Mouse (Mus musculus) midbrain, embryonic 15.5 days (tissue): ENCODE measurements at regions not wholly inside any gene's neighbourhood (a gene's known extent, or its start where the extent isn't known, plus 50 kb on each side); places are given as distances from the start of the nearest gene placed in this dataset.

Experiments
- ATAC-seq: fragments of 200-750 bp; cut with Nextera tagmentation; replicated peaks from 2 replicates; pipeline ENCODE4 v1.8.0; 2017; ENCODE audit warnings: moderate TSS enrichment
- H3K27ac ChIP-seq: fragments of 300-500 bp; sonication (generic); 2 replicates; pipeline ENCODE4 v1.5.1; 2015; ENCODE audit warnings: mild to moderate bottlenecking, inconsistent platforms
- H3K27me3 ChIP-seq: fragments of 300-500 bp; sonication (generic); replicated peaks from 2 replicates; pipeline ENCODE4 v1.6.1; 2015; ENCODE audit warnings: inconsistent platforms
- H3K36me3 ChIP-seq: fragments of 300-500 bp; sonication (generic); replicated peaks from 2 replicates; pipeline ENCODE4 v1.6.1; 2015; ENCODE audit warnings: inconsistent platforms
- H3K4me1 ChIP-seq: fragments of 300-500 bp; sonication (generic); 2 replicates; pipeline ENCODE4 v1.6.1; 2015; ENCODE audit warnings: inconsistent platforms
- H3K4me2 ChIP-seq: fragments of 300-500 bp; sonication (generic); 2 replicates; pipeline ENCODE4 v1.6.1; 2015; ENCODE audit warnings: inconsistent platforms, mild to moderate bottlenecking, moderate library complexity
- H3K4me3 ChIP-seq: fragments of 300-500 bp; sonication (generic); 2 replicates; pipeline ENCODE4 v1.5.1; 2015; ENCODE audit warnings: mild to moderate bottlenecking, inconsistent platforms
- H3K9ac ChIP-seq: fragments of 300-500 bp; sonication (generic); 2 replicates; pipeline ENCODE4 v1.6.1; 2015; ENCODE audit warnings: mild to moderate bottlenecking, inconsistent platforms
- H3K9me3 ChIP-seq: fragments of 300-500 bp; sonication (generic); 2 replicates; pipeline ENCODE4 v1.6.1; 2016; ENCODE audit warnings: inconsistent platforms
- WGBS: fragments of 180-500 bp; shearing (Covaris S2); methylation state at CpG from one replicate; pipeline ENCODE4 v1.1.7; 2015; ENCODE audit warnings: mixed read lengths; 5-methylcytosine and 5-hydroxymethylcytosine counted together

DNA sequence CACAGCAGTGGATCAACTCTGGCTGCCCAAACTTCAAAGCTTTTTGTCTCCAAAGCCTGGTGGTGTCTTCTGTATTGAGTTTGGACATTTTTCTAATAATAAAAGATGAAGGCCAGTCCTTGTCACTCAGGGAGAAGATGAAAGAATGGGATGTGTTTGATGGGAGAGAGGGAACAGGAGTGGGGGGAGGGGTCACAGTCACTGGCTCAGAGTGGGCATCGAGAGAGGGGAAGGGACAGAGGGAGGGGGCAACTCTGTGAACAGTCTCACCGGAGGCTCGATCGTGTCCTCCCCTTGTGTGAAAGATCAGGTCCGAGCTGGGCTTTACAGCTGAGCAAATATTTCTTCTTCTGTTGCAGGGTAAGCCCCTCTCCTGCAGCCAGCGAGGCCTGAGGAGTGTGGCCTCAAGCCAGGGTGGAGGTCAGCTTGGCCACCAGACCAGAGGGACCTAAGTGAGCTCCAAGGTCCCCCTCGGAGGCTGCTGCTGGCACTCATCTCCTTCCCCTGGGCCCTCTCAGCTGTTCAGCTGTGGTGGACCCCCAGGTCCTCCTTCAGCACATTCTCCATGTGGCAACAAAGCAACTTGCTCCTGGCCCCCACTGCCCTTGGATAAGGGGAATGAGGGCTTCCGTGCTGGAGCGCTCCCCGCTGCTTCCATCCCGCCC lies 108.0 kb upstream of the Zbtb40 start:
- Histone ChIP-seq H3K9ac (no peak overlapping the region), H3K27ac (no peak overlapping the region)
- 64% methylated on average over 11 of the region's 11 CpGs for whole genome bisulfite sequencing

GRCm38 (mm10) chr4:137148756-137149155 lies 100.2 kb upstream of the Zbtb40 start:
- no peak for ATAC-seq
- Histone ChIP-seq H3K4me1 (no peaks in the 10 kb centered on the region), H3K9me3 (no peaks in the 10 kb centered on the region), H3K27ac (no peak overlapping the region), H3K4me2 (no peak overlapping the region), H3K4me3 (no peak overlapping the region), H3K36me3 (no peaks in the 10 kb centered on the region), H3K27me3 (no peaks in the 10 kb centered on the region), H3K9ac (no peak overlapping the region)
- 72% methylated on average over 4 of the region's 4 CpGs for WGBS

More for the DNA sequence above, 108.0 kb upstream of the Zbtb40 start:
- no peak for ATAC-seq
- Histone ChIP-seq H3K9me3 (no peaks in the 10 kb centered on the region), H3K4me3 (no peak overlapping the region), H3K4me1 (no peaks in the 10 kb centered on the region), H3K4me2 (no peak overlapping the region), H3K27me3 (no peaks in the 10 kb centered on the region), H3K36me3 (no peaks in the 10 kb centered on the region)

DNA sequence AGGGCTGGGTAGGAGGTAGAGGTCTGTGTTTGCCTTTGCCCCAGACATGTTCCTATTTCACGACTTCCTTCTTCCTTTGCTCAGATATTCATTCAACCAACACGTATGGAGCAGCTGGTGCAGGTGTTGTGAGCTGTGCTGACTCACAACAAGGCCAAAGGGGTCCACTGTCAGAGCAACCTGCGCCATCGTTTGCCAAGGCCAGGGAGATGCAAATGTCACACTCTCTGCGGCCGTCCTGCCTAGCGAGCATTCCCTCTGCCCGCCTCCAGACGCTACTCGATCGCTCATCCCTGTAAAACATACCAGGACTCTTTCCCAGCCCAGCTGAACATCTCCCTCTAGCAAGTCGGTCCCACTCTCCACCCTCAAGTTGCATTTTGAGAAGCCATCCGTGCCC lies 99.2 kb upstream of the Zbtb40 start:
- Histone ChIP-seq H3K4me2 (no peak overlapping the region), H3K4me3 (no peak overlapping the region), H3K27ac (no peak overlapping the region), H3K9me3 (no peaks in the 10 kb centered on the region), H3K9ac (no peak overlapping the region), H3K36me3 (no peaks in the 10 kb centered on the region), H3K4me1 (no peaks in the 10 kb centered on the region), H3K27me3 (no peaks in the 10 kb centered on the region)
- WGBS, result 82% methylated on average over 13 of the region's 13 CpGs
- no peak for ATAC-seq

GRCm38 (mm10) chr4:137146326-137146725 lies 97.7 kb upstream of the Zbtb40 start:
- no peak overlapping the region for H3K9ac ChIP-seq
- WGBS, result 71% methylated on average over 3 of the region's 3 CpGs
- H3K4me2 ChIP-seq, result no peak overlapping the region
- no peak overlapping the region for H3K27ac ChIP-seq
- no peaks in the 10 kb centered on the region for H3K27me3 ChIP-seq
- no peak overlapping the region for H3K4me3 ChIP-seq
- H3K9me3 ChIP-seq, result no peaks in the 10 kb centered on the region
- no peak for ATAC-seq
- H3K4me1 ChIP-seq, result no peaks in the 10 kb centered on the region
- no peaks in the 10 kb centered on the region for H3K36me3 ChIP-seq

GRCm38 (mm10) chr4:137142316-137142715 lies 93.7 kb upstream of the Zbtb40 start:
- WGBS, result 26% methylated on average over 9 of the region's 9 CpGs
- H3K36me3 ChIP-seq, result no peaks in the 10 kb centered on the region
- no peak for ATAC-seq
- H3K4me1 ChIP-seq, result no peaks in the 10 kb centered on the region
- no peak overlapping the region for H3K4me3 ChIP-seq
- H3K27ac ChIP-seq, result no peak overlapping the region
- no peaks in the 10 kb centered on the region for H3K27me3 ChIP-seq
- H3K4me2 ChIP-seq, result no peak overlapping the region
- H3K9me3 ChIP-seq, result no peaks in the 10 kb centered on the region
- H3K9ac ChIP-seq, result no peak overlapping the region

DNA sequence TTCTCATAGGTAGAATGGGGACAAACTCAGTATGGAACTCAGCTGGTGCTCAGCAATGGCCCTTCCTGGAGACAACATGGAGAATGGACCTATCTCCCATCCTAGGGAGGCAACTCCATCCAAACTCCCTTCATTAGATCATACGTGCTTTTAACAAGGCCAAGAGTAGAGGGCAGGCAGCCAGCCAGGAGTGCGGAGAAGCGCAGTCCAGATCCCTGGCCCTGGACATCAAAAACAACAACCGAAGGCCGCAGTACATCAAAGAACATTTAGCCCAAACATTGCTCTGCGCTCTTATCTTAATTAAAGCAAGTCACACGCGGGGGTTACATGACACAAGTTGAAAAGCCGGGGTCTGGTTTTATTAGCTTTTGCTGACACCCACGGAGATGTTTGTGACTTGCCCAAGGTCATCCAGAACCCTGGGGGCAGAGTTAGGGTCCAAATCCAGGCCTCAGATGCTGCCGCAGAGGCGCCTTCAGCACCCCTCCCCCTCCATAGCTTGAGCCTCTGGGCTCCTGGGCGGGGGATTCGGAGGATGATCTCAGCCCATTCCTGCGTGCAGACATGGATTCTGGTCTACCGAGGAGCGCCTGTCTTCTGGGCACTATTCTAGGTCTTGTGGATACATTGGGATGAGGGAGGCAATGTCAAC lies 90.6 kb upstream of the Zbtb40 start:
- Histone ChIP-seq H3K4me2 (no peak overlapping the region), H3K27ac (no peak overlapping the region), H3K4me3 (no peak overlapping the region), H3K27me3 (no peaks in the 10 kb centered on the region), H3K4me1 (no peaks in the 10 kb centered on the region), H3K36me3 (no peaks in the 10 kb centered on the region), H3K9ac (no peak overlapping the region), H3K9me3 (no peaks in the 10 kb centered on the region)
- ATAC-seq, result no peak
- WGBS, result 85% methylated on average over 17 of the region's 17 CpGs

GRCm38 (mm10) chr4:137138127-137138526 lies 89.5 kb upstream of the Zbtb40 start:
- no peak for ATAC-seq
- Histone ChIP-seq H3K36me3 (no peaks in the 10 kb centered on the region), H3K4me1 (no peaks in the 10 kb centered on the region), H3K27ac (no peak overlapping the region), H3K4me3 (no peak overlapping the region), H3K4me2 (no peak overlapping the region), H3K9ac (no peak overlapping the region), H3K27me3 (no peaks in the 10 kb centered on the region), H3K9me3 (no peaks in the 10 kb centered on the region)
- WGBS, result 80% methylated on average over 6 of the region's 6 CpGs

- H3K9me3 ChIP-seq, result no peaks in the 10 kb centered on the region
- no peaks in the 10 kb centered on the region for H3K27me3 ChIP-seq
- no peak overlapping the region for H3K9ac ChIP-seq
- no peaks in the 10 kb centered on the region for H3K4me1 ChIP-seq
- H3K4me2 ChIP-seq, result no peak overlapping the region
- H3K27ac ChIP-seq, result no peak overlapping the region
- ATAC-seq, result no peak
- 84% methylated on average over 4 of the region's 4 CpGs for WGBS
- no peak overlapping the region for H3K4me3 ChIP-seq
- no peaks in the 10 kb centered on the region for H3K36me3 ChIP-seq
Measured at GRCm38 (mm10) chr4:137136313-137136712, 87.7 kb upstream of the Zbtb40 start.

- no peak overlapping the region for H3K4me3 ChIP-seq
- no peaks in the 10 kb centered on the region for H3K9me3 ChIP-seq
- no peak overlapping the region for H3K4me2 ChIP-seq
- H3K9ac ChIP-seq, result no peak overlapping the region
- H3K36me3 ChIP-seq, result no peaks in the 10 kb centered on the region
- no peaks in the 10 kb centered on the region for H3K27me3 ChIP-seq
- no peak for ATAC-seq
- no peaks in the 10 kb centered on the region for H3K4me1 ChIP-seq
- 70% methylated on average over 8 of the region's 8 CpGs for WGBS
- H3K27ac ChIP-seq, result no peak overlapping the region
Measured at GRCm38 (mm10) chr4:137135792-137136191, 87.2 kb upstream of the Zbtb40 start.

DNA sequence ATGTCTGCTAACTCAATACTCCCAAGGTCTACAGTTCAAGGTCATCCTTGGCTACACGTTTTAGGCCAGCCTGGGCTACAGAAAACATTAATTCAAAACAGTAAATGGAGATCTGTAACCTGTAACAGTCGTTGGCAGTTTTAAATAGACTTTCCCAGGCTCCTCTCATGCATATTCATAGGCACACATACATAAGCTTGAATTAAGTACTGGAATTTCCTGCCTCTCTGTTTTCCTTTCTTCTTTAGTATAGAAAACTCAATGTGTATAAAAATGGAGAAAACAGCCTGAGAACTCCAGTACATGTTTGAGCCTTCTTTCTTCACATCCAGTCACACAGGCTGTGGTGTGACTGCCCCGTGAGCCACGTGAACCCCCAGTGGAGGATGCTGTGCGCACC lies 86.0 kb upstream of the Zbtb40 start:
- no peaks in the 10 kb centered on the region for H3K9me3 ChIP-seq

DNA sequence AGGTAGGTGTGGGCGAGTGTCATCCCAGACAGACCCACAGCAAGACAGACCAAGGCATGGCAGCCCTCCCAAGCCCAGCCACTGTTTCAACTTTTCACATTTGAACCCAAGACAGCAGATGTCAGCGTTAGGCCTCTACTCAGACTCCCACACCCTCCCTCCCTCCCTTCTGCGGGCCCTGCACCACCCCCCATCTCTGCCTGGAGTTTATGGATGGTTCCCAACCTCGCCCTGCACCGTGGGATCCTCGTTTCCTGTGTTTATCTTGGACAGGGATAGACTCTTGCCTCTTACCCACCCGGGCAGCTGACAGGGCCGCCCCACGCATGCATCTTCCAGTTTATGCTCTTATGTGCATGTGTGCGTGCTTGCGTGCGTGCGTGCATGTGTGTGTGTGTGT lies 85.2 kb upstream of the Zbtb40 start:
- H3K4me2 ChIP-seq, result no peak overlapping the region
- ATAC-seq, result no peak
- WGBS, result 62% methylated on average over 13 of the region's 13 CpGs
- H3K4me3 ChIP-seq, result no peak overlapping the region
- H3K4me1 ChIP-seq, result no peaks in the 10 kb centered on the region
- H3K27me3 ChIP-seq, result no peaks in the 10 kb centered on the region
- H3K27ac ChIP-seq, result no peak overlapping the region
- H3K9ac ChIP-seq, result no peak overlapping the region
- no peaks in the 10 kb centered on the region for H3K36me3 ChIP-seq
- H3K9me3 ChIP-seq, result no peaks in the 10 kb centered on the region

More for the DNA sequence above, 86.0 kb upstream of the Zbtb40 start:
- 43% methylated on average over 5 of the region's 5 CpGs for WGBS
- Histone ChIP-seq H3K4me2 (no peak overlapping the region), H3K4me1 (no peaks in the 10 kb centered on the region), H3K9ac (no peak overlapping the region), H3K27me3 (no peaks in the 10 kb centered on the region), H3K4me3 (no peak overlapping the region), H3K36me3 (no peaks in the 10 kb centered on the region), H3K27ac (no peak overlapping the region)
- no peak for ATAC-seq

DNA sequence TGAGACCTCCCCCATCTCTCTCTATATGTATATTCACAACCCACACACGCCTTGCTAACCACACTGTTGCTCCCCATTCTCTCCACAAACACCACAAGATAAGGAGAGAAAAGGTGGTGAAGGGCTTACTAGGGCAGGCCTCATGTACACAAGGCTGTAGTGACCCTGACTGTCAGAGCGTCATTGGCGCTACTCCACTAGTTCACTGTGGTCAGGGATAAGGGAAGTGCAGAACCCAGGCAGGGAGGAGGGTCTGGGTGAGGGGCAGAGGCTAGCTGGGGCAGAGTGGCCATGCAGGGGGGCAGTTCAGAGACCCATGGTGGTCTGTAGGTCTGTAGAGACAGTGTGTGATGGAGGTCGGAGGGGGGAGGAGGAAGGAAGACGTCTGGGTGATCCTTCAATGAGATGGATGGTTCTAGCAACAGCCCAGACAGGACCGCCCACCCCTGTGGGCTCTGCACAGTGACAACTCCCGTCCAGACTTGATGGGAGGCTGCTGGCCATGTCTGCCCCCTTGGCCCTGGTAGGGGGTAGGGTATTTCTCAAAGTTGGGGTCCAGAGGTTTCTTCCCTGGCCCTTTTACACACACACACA lies 82.1 kb upstream of the Zbtb40 start:
- Histone ChIP-seq H3K9me3 (no peaks in the 10 kb centered on the region), H3K4me3 (no peak overlapping the region), H3K27ac (no peak overlapping the region), H3K27me3 (no peaks in the 10 kb centered on the region), H3K4me2 (no peak overlapping the region), H3K9ac (no peak overlapping the region), H3K36me3 (no peaks in the 10 kb centered on the region), H3K4me1 (no peaks in the 10 kb centered on the region)
- ATAC-seq, result no peak
- 70% methylated on average over 7 of the region's 7 CpGs for WGBS

DNA sequence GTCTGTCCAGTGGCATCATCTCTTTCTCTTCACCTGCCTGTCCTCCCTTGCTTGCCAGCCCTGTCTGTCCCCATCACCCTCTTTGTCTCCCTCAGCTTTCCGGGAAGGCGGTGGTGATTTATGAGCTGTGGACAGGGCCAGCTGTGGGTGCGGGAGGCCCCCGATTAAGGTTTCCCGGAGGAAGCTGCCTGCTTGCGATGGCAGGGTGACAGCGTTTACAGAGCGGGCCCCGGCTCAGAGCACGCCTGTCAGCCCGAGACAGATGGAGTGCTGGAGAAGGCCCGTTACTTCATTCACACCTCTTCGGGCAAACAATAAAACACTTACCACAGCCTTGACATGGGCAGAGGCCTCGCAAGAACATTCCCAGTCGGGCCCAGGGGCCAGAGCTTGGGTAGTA lies 79.6 kb upstream of the Zbtb40 start:
- H3K9ac ChIP-seq, result no peak overlapping the region
- H3K4me2 ChIP-seq, result no peak overlapping the region
- no peak overlapping the region for H3K4me3 ChIP-seq
- no peaks in the 10 kb centered on the region for H3K27me3 ChIP-seq
- no peak for ATAC-seq
- no peaks in the 10 kb centered on the region for H3K9me3 ChIP-seq
- H3K36me3 ChIP-seq, result no peaks in the 10 kb centered on the region
- WGBS, result 53% methylated on average over 15 of the region's 15 CpGs
- no peaks in the 10 kb centered on the region for H3K4me1 ChIP-seq
- no peak overlapping the region for H3K27ac ChIP-seq
